Mouse (Mus musculus) lung, adult 2 months (tissue): ENCODE results near the gene Slc25a47.

Experiments
- CTCF ChIP-seq: fragments of 200-500 bp; IDR thresholded peaks from 2 replicates; pipeline ENCODE4 v1.5.1; 2011; ENCODE audit warnings: mild to moderate bottlenecking, low read length, control low read depth; ENCODE audit not compliant: insufficient read depth
- POLR2A ChIP-seq: fragments of 200-500 bp; IDR thresholded peaks from 2 replicates; pipeline ENCODE4 v1.6.1; 2011; ENCODE audit warnings: low read depth, mild to moderate bottlenecking, control low read depth, low read length, borderline replicate concordance; ENCODE audit errors: extremely low read depth

DNA sequence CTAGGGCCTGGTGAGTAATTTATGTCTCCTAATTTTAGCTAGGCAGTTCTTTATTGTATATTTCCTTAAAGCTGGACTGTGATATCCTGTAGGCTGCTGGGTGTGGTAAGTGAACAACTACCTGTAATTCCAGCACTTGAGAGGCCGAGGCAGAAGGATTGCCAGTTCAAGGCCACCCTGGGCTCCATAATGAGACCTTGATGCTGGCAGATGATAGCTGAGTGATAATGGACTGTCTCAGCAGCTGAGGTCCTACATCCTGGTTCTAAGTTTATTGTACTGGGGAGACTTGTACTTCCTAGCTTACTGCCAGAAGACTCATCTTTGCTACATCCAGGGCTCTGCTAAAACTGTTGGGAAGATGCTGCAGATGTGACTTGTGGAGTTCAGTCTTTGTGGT, 26.1 kb upstream of the Slc25a47 start:
- TF ChIP-seq CTCF (no peak), POLR2A (no peak)
